Mouse (Mus musculus) left cerebral cortex, adult 2 months (tissue): ENCODE data around the gene Ttc23. TPM values are rescaled to one million over a fixed set of nuclear protein-coding genes. Genes with fewer than 3 reads are reported as not detected.

Source experiments
- DNase-seq, 2 experiments: peaks; one replicate each; pipeline ENCODE4 v3.0.0; 2021 to 2022; ENCODE audit warnings: low spot score in 2 of 2, mixed read lengths in 1 of 2; ENCODE audit errors: extremely low spot score in 1 of 2
- H3K27ac ChIP-seq: fragments of 200-600 bp; 2 replicates; pipeline ENCODE4 v1.8.1; 2022
- H3K4me3 ChIP-seq: fragments of 200-600 bp; 2 replicates; pipeline ENCODE4 v1.8.1; 2022
- CTCF ChIP-seq: fragments of 200-600 bp; IDR thresholded peaks from 2 replicates; pipeline ENCODE4 v1.8.1; 2022; ENCODE audit warnings: antibody characterized with exemption, mild to moderate bottlenecking, moderate library complexity
- intact Hi-C: fragments of 180-260 bp; cut with DNase I; formaldehyde crosslinking; loops from one replicate; pipeline ENCODE4 v1.15.1; 2025
- total RNA-seq, 2 experiments: library from RNA; stranded (reverse); gene quantifications; 2 replicates each; pipeline ENCODE4 v1.2.3; 2021

Gene Ttc23
- total RNA-seq, 2 experiments from 2014 or later, result 6.1 to 9.0 TPM

- no peak overlapping the region for H3K4me3 ChIP-seq
- no peak for DNase-seq
- intact Hi-C loops, result no loop called here
- no peak overlapping the region for H3K27ac ChIP-seq
- TF ChIP-seq CTCF, result no peak
Observed at GRCm38 (mm10) chr7:67622151-67622550, 25.1 kb upstream of the Ttc23 start.

- no peak overlapping the region for H3K4me3 ChIP-seq
Observed at GRCm38 (mm10) chr7:67626671-67627070, 20.5 kb upstream of the Ttc23 start.

GRCm38 (mm10) chr7:67629681-67630080, 17.5 kb upstream of the Ttc23 start:
- Histone ChIP-seq H3K27ac (no peak overlapping the region), H3K4me3 (no peak overlapping the region)
- intact Hi-C loops, result loop anchor here (2.0 to 5.0 kb wide), 4 partner anchors 82 to 787 kb away; partner anchors contain the start of gene Mef2a
- no peak for TF ChIP-seq CTCF
- no peak for DNase-seq

More at GRCm38 (mm10) chr7:67626671-67627070, 20.5 kb upstream of the Ttc23 start:
- H3K27ac ChIP-seq, result no peak overlapping the region
- no peak for TF ChIP-seq CTCF
- DNase-seq, result no peak
- intact Hi-C loops, result loop anchor here (5.0 kb wide), 2 partner anchors 79 to 254 kb away; partner anchors contain the start of gene Mef2a

- no peak overlapping the region for H3K4me3 ChIP-seq
- peak; percentile 72 to 77 for DNase-seq
- no peak; the same call in none of the 2 replicates for TF ChIP-seq CTCF
- intact Hi-C loops, result loop anchor here (1.0 to 5.0 kb wide), 3 partner anchors 388 to 789 kb away; no protein-coding TSS in a partner anchor
- H3K27ac ChIP-seq, result no peak overlapping the region
Observed at GRCm38 (mm10) chr7:67630817-67631216, 16.4 kb upstream of the Ttc23 start.

- TF ChIP-seq CTCF, result peak; percentile 44
- no peak overlapping the region for H3K4me3 ChIP-seq
- H3K27ac ChIP-seq, result no peak overlapping the region
- no peak for DNase-seq
- intact Hi-C loops, result loop anchor here (5.0 kb wide), 1 partner anchor 790 kb away; no protein-coding TSS in a partner anchor
Observed at GRCm38 (mm10) chr7:67632380-67632779, 14.8 kb upstream of the Ttc23 start.

GRCm38 (mm10) chr7:67634210-67634609, 13.0 kb upstream of the Ttc23 start:
- TF ChIP-seq CTCF, result no peak
- intact Hi-C loops, result loop anchor here (5.0 kb wide), 1 partner anchor 792 kb away; no protein-coding TSS in a partner anchor
- no peak for DNase-seq
- no peak overlapping the region for H3K4me3 ChIP-seq
- H3K27ac ChIP-seq, result no peak overlapping the region

GRCm38 (mm10) chr7:67636161-67636560, 11.0 kb upstream of the Ttc23 start:
- H3K27ac ChIP-seq, result no peak overlapping the region
- intact Hi-C loops, result loop anchor here (5.0 kb wide), 1 partner anchor 924 kb away; no protein-coding TSS in a partner anchor
- no peak for TF ChIP-seq CTCF
- no peak for DNase-seq
- H3K4me3 ChIP-seq, result no peak overlapping the region

GRCm38 (mm10) chr7:67639006-67639405, 8.2 kb upstream of the Ttc23 start:
- DNase-seq, result no peak
- intact Hi-C loops, result loop anchor here (5.0 kb wide), 1 partner anchor 927 kb away; no protein-coding TSS in a partner anchor
- no peak overlapping the region for H3K4me3 ChIP-seq
- no peak for TF ChIP-seq CTCF
- no peak overlapping the region for H3K27ac ChIP-seq

GRCm38 (mm10) chr7:67642955-67643354, 4.3 kb upstream of the Ttc23 start:
- DNase-seq, result no peak
- intact Hi-C loops, result no loop called here
- Histone ChIP-seq H3K4me3 (no peak overlapping the region), H3K27ac (no peak overlapping the region)
- no peak for TF ChIP-seq CTCF

GRCm38 (mm10) chr7:67644291-67644690, 2.9 kb upstream of the Ttc23 start:
- intact Hi-C loops, result no loop called here
- Histone ChIP-seq H3K27ac (peak overlapping the region; percentile 93; the same call in 1 of the 2 replicates), H3K4me3 (peak overlapping the region; percentile 83)
- no peak for DNase-seq
- no peak for TF ChIP-seq CTCF

GRCm38 (mm10) chr7:67644833-67645680, 2.2 kb upstream of the Ttc23 start, which contains the start of gene Lrrc28:
Gene Lrrc28 (minus strand): TSS chr7:67645268.
- Histone ChIP-seq H3K27ac (peak within 1 kb of the TSS; percentile 93), H3K4me3 (peak within 1 kb of the TSS; percentile 83)
- no peak for TF ChIP-seq CTCF
- peak; percentile 98 to 99 for DNase-seq
- intact Hi-C loops, result no loop called here

GRCm38 (mm10) chr7:67645681-67646014, 1.6 kb upstream of the Ttc23 start:
- no peak for DNase-seq
- intact Hi-C loops, result no loop called here
- H3K4me3 ChIP-seq, result peak overlapping the region; percentile 83
- TF ChIP-seq CTCF, result no peak
- H3K27ac ChIP-seq, result peak overlapping the region; percentile 79

- TF ChIP-seq CTCF, result no peak
- H3K27ac ChIP-seq, result peak overlapping the region; percentile 79
- H3K4me3 ChIP-seq, result peak overlapping the region; percentile 83
- intact Hi-C loops, result no loop called here
- DNase-seq, result no peak
Observed at GRCm38 (mm10) chr7:67646131-67646530, 1.1 kb upstream of the Ttc23 start.
